Mouse (Mus musculus) hindlimb bud, embryonic 11.5 days (tissue): ENCODE data around the gene Psmg4.

ENCODE experiments used
- DNase-seq: peaks from one replicate; pipeline ENCODE4 v3.0.0-alpha.2; 2012; ENCODE audit warnings: low read depth, low spot score; ENCODE audit errors: extremely low spot score

The Psmg4 gene

DNA sequence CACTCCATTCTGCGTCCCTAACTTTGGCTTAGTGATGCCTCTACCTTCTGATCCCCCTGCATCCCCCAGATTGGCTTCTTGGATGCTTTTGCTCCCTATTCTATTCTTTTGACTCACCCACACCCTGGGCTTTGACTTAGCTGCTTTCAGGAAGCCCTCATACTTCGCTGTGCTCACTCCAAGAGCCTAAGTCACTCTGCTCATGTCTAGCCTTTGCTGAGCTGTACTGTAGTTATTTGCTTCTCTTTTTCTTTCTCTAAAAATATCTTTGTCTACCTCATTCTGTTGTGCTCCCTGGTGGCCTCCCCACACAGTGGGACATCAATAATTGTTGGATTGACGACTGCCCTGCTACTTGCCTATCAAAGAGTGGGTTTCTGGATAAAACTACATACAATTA lies 14.6 kb upstream of the Psmg4 start:
- DNase-seq: no peak

DNA sequence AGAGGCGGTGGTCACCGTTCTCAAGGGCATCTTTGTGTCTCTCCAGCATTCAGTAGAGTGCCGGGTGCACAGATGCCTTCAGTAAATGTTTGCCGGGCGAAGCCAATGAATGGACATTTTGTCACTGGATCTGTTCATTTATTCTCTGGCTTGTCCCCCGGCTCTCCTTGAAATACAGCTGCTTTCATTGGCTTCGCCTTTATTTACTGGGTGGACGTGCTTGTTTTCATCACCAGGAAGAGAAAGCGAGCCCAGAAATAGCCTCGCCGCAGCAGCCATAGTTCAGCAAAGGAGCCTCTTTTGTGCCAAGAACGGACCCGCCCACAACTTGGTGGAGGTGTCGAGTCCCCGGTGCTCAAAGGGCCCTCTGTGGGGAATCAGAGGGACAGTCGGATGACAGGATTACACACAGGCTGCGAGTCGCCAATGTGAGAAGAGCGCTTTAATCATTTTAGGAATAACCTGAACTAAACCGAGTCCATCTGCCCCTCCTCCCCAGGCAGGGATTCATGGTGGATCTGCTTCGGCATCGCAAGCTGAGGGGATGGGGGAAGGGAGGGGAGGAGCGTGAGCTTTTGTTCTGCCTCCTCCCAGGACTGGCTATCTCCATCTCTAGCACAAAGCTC lies 13.9 kb upstream of the Psmg4 start:
- DNase-seq: no peak

DNA sequence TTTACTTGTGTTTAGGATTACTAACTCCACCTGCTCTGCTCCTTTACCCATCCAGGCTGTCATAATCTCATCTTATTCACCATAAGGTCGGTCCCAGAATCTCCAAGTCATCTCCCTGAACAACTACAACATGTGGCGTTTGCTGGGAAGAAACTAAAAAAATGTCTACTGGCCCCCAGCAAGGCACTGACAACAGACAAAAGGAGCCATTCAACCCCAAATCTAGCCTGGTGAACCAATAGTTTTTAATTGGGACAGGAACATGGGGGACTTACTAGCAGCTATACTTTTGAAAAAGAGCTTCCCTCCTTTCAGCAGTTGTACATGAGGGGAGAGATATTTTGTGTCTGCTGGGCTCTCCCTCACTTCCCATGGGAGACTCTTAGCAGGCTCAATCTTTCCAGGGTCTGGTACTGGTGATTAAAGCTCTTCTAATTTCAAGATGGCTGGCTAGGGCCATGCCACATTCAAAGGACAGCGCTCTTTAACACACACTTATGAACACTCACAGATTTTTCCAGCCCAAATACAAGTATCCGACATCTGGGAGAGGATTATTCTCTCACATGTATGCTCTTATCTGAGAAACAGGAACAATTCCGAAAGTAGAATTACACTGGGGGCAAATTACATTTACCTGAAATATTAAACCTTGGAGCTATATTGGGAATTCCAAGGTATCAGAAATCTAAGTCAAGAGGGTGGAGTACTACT lies 13.1 kb upstream of the Psmg4 start:
- no peak for DNase-seq

DNA sequence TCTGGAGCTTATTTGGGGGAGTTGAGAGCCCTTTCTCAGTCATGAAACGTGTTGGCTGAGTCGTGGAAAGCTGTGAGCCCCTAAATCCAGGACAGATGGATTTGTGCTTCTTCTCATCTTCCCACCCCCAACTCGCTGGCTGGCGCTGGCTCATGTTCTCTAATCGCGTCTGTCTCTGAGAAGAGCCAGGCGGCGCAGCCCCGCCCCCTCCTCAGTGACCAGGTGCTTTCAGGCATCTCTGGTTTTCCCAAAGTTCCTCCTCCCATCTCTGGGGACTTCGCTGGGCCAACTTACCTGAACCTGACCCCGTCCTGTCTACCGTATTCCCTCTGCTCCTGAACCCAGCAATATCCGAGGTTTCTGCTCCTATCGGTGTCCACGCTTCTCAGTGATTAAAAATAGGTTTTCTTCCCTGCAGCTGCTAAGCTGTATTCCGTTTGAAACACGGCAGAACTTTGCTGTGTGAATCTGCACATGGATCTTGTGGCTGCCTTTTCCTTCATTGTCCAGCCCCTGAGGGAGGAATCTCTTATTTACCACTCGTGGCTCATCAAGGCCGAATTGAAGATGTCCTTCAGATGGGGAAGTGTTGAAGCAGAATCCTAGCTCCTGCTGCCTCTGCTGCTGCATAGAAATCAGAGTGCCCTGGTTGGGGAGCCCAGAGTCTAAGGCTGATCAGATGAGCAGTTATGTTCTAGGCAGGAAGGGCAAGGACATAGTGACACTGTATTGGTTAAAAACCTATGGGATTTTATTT lies 12.3 kb upstream of the Psmg4 start:
- no peak for DNase-seq

DNA sequence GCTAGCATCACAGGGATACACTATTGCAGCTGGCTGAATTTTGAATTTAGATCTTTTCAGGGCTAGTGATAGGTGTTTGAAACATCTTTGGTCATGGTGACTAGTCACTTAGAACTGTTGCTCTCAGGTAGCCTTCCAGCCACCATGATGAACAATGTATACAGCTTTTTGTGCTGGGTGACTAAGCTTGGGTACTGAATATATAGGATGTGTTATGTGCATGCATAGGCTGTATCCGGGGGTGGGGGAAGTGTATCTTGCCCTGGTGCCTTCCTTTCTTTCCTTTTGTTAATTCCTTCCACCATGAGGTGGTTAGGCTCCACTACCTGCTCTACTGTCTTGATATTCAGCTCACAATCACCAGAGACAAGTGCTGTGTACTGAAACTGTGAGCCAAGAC lies 11.3 kb upstream of the Psmg4 start:
- no peak for DNase-seq

DNA sequence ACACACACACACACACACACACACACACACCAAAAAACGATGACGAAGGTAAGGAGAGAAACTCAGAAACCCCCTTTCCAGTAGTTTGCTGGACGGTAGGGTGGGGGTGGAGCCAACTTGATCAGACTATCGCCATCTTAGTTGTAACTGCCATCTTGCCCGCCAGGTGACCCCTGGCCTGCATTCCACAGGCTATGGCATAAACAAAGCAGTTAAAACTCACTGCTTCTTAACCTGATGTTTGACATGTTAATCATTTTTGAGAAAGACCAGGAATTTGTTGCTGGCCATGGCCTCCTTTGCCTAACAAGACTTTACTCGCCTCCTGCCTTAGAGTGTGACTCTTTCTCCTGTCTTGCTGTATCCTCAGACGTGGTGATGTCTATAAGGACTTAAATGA lies 10.1 kb upstream of the Psmg4 start:
- DNase-seq: no peak

DNA sequence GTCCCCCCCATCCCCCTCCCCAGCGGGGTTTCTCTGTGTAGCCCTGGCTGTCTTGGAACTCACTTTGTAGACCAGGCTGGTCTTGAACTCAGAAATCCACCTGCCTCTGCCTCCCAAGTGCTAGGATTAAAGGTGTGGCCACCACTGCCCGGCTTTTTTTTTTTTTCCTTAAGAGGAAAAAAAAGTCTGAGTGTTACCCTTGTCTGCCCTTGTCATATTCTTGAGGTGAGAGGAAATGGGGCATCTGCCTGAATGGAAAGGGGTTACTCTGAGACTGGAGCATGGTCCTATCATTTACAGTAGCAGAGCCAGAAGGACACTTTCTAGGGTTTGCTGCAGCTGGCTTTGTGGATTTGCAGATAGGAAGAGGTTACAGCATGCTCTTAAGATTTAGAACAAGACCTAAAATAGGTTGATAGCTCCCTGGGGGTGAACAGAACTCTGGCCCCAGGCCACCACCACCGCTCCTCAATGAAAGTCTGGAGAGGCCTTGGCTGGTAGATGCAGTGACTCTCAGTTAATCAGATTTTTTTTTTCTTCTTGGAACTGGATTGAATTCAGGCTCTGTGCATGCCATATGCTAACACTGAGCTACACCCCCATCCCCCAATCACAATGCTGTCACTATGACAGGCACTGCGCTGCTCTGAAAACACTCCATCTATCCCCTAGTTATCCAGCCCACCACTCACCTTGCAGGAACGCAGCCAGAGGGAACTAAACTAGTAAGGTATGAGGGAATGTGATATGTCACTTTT lies 9.3 kb upstream of the Psmg4 start:
- DNase-seq: no peak

DNA sequence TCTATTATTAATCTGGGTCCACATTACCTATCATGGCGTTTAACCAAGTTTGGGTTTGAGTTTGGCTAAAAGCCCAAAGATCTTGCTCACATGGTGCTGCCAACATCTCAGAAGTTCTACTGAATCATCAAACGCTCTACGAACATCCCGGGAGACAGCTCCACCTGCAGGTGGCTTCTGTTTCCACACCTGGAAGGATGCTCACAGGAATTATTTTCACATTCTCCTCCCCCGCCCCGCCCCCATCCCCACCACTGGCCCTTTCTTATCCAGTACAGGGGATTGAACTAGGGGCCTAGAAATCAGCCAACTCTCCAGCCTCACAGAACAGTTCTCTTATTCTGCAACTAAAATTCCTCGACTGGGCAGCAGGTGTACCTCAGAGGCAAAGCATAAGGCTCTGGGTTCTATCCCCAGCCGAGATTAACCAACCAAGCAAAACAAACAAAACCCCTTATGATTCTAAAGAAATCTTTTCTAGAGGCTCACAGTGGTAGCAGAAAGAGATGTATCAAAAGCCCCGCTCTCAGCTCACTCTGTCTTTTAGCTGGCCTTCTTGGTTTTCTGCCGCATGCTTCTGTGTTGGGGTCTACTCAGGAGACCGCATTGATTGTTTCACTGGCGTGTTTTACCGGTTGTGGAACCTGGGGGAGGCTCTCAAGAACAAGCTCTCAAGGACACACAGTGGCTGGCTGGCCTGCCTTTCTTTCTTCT lies 8.4 kb upstream of the Psmg4 start:
- no peak for DNase-seq

DNA sequence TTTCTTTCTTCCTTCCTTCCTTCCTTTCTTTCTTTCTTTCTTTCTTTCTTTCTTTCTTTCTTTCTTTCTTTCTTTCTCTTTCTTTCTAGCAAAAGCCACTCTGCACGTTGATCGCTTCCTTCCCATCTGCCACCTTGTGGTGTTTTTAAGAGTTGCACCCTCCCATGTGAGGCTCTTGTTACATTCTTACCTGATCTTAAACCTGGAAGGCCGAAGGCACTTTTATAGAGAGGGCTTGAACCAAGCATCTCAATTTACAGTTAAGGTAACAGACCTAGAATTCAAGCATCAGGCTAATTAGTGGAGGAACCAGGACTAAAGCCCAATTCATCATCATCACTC lies 7.9 kb upstream of the Psmg4 start:
- no peak for DNase-seq

DNA sequence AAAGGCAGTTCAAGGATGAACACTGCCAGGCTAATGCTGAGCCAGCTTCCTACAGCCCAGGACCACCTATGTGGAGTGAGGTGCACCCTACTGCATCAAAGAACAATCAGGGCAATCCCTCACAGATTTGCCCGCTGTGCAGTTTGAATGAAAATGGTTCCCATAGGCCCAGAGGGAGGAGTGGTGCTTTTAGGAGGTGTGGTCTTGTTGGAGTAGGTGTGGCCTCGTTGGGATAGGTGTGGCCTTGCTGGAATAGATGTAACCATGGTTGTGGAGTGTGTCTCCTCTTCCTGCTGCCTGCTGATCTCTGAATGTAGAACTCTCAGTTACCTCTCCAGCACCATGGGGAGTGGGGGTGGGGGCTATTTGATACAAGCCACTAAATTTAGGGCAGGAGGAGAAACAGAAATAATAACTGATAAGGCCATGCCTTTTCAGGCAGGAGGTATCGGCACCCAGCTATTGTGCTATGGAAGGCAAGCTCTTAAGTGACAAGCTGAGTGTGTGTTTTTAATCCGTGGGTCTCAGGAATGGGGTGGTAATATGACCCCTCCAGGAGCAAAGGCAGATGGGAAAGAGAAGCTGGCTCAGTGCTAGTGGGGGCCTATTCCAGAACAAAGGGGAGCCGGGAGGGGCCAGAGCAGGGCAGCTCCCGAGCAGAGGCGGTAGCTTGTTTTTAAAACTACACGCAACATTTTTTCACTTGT lies 6.5 kb upstream of the Psmg4 start:
- no peak for DNase-seq

DNA sequence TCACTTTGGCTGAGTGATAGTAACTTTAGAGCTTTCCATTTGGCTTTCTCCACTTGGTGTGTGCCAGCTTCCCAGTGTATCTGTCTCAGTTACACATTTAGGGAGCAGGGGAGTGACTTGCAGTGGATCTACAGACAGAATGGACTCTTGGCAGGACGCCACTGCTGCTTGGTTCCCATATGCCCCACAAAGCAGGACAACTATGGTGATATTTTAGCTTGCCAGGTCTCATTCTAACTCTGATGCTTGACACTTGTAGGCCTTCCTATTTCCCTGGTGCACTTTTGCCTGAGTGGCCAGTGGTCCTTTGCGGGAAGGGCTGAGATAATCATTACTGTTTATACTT lies 6.0 kb upstream of the Psmg4 start:
- DNase-seq: no peak

DNA sequence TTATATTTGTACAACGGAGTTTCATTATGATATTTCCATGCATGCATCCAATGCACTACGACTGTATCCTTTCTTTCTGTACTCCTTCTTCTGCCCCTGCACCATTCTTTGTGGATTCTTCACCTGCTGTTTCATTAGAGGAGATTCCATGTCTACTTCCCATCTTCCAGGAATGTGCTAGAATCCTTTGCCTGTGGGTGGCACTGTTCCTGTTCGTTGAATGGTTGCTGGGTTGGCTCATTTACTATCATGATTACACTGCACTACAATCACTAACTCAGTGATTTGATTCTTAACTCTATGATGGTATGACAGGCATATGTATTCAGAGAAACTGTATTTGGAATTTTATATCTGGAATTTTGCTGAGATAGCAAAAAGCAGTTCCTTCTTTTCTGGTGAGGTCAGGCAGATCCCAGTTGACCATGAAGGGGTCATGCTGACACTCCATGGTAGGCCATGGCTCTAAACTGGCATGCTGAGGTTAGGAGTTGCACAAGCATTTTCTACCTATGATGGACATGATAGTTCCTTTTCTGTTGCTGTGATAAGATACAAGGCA lies 5.1 kb upstream of the Psmg4 start:
- DNase-seq: no peak

DNA sequence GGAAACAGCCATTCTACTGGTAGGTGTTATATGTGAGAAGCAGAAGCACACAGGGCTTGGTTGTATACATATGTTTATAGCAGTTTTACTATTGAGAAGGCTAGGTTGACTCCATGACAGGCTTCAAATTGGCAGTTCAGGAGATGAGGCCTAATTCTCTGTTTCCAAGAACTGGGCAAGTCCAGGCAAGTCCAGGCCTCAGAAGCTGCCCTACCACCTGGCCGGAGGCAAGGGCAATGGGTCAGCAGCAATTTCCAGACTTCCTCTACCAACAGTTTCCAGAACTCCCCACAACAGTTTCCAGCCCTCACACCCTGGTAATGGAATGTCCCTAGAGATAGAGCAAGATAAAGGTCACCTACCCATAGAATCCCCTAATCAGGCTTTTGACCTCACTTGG lies 2.8 kb upstream of the Psmg4 start:
- no peak for DNase-seq

DNA sequence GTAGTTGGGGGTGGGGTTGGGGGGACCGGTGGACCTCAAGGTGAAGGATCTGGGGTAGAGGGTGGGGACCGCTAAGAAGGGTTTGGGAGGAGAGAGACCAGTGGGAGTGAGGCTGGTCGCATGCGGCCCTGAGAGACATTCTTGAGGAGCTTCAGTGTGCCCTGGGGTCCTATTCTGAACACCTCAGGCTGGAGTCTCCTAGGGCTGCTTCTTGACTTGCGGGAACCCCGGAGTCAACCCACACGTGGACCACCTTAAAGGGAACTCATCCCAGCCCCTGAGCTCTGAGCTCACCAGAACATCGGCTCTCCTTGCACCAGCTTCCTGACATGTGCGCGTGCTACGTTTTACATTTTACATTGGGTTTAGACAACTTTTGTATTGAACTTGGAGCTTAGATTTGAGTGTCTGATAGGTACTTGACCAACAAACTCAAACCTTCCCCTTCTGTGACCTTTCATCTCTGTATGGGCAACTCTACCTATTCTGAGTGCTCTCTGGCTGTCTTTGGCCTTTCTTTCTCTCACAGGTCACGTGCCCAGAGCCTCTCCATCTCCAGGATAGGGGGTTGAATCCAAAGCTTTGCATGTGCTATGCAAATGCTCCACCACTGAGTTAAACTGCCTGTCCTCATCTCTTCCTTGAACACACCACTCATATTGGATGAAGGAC lies 676 bp downstream of the Psmg4 start:
- no peak for DNase-seq

DNA sequence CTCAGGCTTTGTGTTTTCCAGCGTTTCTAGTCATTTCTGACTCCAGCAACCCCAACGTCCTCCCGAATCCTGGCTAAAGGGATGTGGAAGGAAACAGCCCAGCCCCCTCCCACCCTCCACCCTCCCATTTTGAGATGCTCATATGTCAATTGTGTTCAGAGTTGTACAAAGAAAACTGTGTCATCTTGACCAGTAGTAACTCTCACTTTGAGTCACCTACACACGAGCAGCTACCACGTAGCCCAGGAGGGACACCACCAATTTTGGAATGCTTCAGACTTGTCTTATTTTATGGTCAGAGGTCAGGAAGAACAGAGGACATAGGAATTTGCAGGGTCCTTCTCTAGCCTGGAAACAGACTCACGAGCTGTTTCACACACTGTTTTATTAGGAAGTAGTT lies 11.3 kb downstream of the Psmg4 start:
- no peak for DNase-seq

DNA sequence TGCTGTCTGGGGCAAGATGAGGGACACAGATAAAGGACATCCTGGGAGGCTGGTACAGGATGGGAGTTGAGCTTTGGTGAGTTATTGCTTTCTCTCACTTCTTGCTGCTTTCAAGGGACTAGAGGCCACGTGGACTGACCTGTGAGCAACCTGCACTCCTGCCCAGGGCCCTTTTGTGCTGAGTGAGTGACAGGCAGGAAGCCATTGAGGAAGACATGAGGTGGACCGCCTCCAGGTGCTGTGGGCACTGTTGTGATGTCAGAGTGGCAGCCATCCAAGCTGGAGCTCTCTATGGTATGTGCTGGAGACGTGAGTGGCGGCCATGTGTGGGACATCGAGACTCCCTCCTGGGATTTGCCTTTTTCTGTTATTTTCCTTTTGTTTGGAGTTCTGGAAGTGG lies 18.9 kb downstream of the Psmg4 start:
- DNase-seq: no peak

DNA sequence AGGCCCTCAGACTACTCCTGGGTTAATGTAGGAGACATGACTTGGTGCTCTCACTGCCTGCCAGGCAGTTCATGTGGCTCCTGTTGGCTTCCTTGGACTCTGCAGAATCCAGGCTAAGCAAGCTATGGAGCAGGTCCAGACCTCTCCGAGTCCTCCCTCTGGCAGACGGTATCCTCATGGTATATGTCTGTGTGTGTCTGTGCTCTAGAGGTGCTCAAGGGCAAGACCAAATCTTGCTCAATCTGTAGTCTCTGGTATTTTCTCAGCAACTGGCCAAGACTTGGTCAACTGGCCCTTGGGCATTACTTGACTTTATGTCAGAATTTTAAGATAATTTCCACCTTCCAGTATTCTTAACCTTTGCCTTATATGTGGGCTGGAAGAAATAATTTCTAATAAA lies 22.6 kb downstream of the Psmg4 start:
- no peak for DNase-seq

DNA sequence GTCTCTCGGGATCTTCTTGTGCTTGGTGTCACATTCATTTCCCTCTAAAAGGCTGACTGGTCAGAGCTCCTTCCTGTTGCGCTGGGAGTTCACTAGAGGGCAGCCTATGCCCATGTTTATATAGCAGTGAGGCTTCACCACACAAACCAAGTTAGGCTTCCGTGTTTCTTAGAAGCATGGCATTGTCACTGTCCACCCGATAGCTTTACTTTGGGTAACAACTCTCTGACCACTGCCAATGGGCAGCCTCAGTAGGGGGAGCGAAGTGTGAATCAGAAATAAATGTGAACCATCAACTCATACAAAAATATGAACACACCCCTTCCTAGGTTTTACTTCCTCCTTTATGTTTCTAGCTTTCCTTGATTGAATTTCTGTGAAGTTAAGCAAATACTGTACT lies 24.8 kb downstream of the Psmg4 start:
- DNase-seq: peak; percentile 30

DNA sequence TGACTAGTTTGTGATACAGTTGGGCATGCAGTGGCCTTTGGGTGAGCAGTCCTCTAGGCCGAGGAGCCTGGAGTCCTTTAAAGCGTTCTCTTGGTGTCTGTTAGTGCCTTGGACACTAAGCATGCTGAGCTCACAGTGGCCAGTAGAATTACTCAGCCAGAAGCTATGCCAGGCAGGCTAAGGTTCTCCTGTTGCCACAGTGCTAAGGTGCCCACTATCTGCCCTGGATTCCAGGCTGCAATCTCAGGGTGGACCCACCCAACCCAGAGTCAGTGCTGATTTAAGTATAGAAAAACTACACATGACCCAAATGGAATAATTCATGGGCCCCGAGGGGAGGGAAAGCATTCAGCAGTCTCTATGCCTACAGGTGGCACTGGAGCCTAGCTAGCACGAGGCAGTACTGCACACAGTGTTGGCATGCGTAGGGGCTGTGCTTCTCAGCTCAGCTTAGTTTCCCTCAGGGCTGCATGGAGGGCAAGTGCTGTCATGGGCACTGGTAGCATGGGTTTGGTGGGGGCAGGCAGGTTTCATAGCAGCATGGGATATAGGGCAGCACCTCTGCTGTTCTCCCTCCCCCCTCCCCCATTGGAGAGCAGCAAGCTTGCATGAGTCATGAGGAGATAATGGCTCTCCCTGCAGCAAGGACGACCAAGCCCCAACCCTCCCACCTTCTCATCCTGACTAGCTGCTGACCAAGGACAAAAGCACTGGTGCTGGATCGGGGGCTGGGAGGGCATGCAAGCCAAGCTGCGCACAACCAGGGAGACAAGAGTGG lies 29.8 kb downstream of the Psmg4 start:
- DNase-seq: no peak
